Mouse (Mus musculus): ENCODE measurements around the gene Camk2b.
"Not testable (repeated sequence)": the region's sequence is repeated elsewhere in the genome, so short reads cannot be mapped to it uniquely, and the experiment has no call there.

The Camk2b gene

GRCm38 (mm10) chr11:5980108-5980507 lies 86.1 kb downstream of the Camk2b start:
- DNase-seq, result no peak

- no peak for DNase-seq
These were observed 87.1 kb downstream of the Camk2b start for GRCm38 (mm10) chr11:5979088-5979487.

GRCm38 (mm10) chr11:5976106-5976505 lies 90.1 kb downstream of the Camk2b start:
- no peak for DNase-seq

GRCm38 (mm10) chr11:5975068-5975467 lies 91.1 kb downstream of the Camk2b start:
- no peak for DNase-seq

- no peak for DNase-seq
These were observed 92.1 kb downstream of the Camk2b start for GRCm38 (mm10) chr11:5974053-5974452.

- no peak for DNase-seq
These were observed 93.0 kb downstream of the Camk2b start for GRCm38 (mm10) chr11:5973151-5973550.

GRCm38 (mm10) chr11:5971202-5971601 lies 95.0 kb downstream of the Camk2b start:
- no peak for DNase-seq

GRCm38 (mm10) chr11:5968223-5968622 lies 97.9 kb downstream of the Camk2b start:
- DNase-seq, result no peak

GRCm38 (mm10) chr11:5966751-5967150 lies 99.4 kb downstream of the Camk2b start:
- DNase-seq, result no peak

GRCm38 (mm10) chr11:5965865-5966264 lies 100.3 kb downstream of the Camk2b start:
- DNase-seq, result no peak

GRCm38 (mm10) chr11:5960051-5960450 lies 106.1 kb downstream of the Camk2b start:
- no peak for DNase-seq

- DNase-seq, result peak; percentile 97
These were observed 110.5 kb downstream of the Camk2b start, which contains the start of gene Ykt6 for GRCm38 (mm10) chr11:5955546-5956276. Gene Ykt6, plus strand, starts transcription at chr11:5955693.

GRCm38 (mm10) chr11:5954965-5955504 lies 111.1 kb downstream of the Camk2b start:
- DNase-seq, result peak; percentile 71

GRCm38 (mm10) chr11:5954435-5954834 lies 111.7 kb downstream of the Camk2b start:
- no peak for DNase-seq

- peak; percentile 66 for DNase-seq
These were observed 112.9 kb downstream of the Camk2b start for GRCm38 (mm10) chr11:5953130-5953765.

GRCm38 (mm10) chr11:5952501-5952900 lies 113.7 kb downstream of the Camk2b start:
- DNase-seq, result peak; percentile 83

- DNase-seq, result peak; percentile 13
These were observed 116.4 kb downstream of the Camk2b start, which contains the start of gene Gck for GRCm38 (mm10) chr11:5949586-5950352. Gene Gck, minus strand, starts transcription at chr11:5950081.

- no peak for DNase-seq
These were observed 117.5 kb downstream of the Camk2b start for GRCm38 (mm10) chr11:5948546-5949250.

GRCm38 (mm10) chr11:5947796-5948195 lies 118.4 kb downstream of the Camk2b start:
- no peak for DNase-seq

GRCm38 (mm10) chr11:5945096-5945495 lies 121.1 kb downstream of the Camk2b start:
- peak; percentile 26 for DNase-seq

GRCm38 (mm10) chr11:5942966-5943365 lies 123.2 kb downstream of the Camk2b start:
- DNase-seq, result no peak

- not testable (repeated sequence) for DNase-seq
These were observed 131.6 kb downstream of the Camk2b start for GRCm38 (mm10) chr11:5934531-5934930.

GRCm38 (mm10) chr11:5931947-5932346 lies 134.2 kb downstream of the Camk2b start:
- peak; percentile 41 for DNase-seq

Data from lung, postnatal 36 days (tissue).